Mouse (Mus musculus): ENCODE data around the gene Sp2. TPM values are rescaled to one million over a fixed set of nuclear protein-coding genes. Genes with fewer than 3 reads are reported as not detected.

Gene Sp2
- polyA plus RNA-seq, 2 experiments: 7.7 to 13.7 TPM

DNA sequence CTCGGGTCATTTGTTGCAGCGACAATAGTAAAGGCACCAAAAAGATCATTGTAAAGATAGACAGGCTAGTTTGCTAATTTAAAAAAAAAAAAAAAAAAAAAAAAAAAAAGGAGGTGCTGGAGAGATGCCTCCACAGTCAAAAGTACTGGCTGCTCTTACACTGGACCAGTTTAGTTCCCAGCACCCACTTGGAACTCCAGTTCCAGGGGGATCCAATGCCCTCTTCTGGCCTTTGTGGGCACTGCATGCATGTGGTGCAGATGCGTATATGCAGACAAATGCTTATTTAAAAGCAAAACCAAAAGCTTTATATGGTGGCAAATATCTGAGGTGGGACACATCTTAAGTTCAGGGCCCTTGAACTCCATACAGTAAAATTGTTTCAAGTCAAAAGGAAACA lies 32.0 kb downstream of the Sp2 start:
- peak overlapping the region; percentile 100 for H3K27ac ChIP-seq
- no peak for ATAC-seq (ENCODE audit: insufficient read depth)
- H3K4me2 ChIP-seq (ENCODE audit: low read depth): no peak overlapping the region
- H3K4me1 ChIP-seq (replicated peaks; ENCODE audit: control insufficient read depth in 2 of 2, insufficient read depth in 2 of 2, low read length in 1 of 2): peaks cover 54 to 59% of the 10 kb centered on the region in 2 experiments
- no peak for TF ChIP-seq EP300 (IDR thresholded peaks at IDR 0.05; ENCODE audit: low read depth)
- peak; percentile 76 for TF ChIP-seq CTCF (IDR thresholded peaks at IDR 0.05; ENCODE audit: low read depth)
- no peak overlapping the region for H3K4me3 ChIP-seq (ENCODE audit: insufficient read depth in 1 of 2, low read depth in 2 of 2, low read length in 2 of 2)
- DNase-seq (ENCODE audit: low read depth in 3 of 3, low spot score in 3 of 3): no peak
- H3K9me3 ChIP-seq (ENCODE audit: control insufficient read depth, low read length): no peaks in the 10 kb centered on the region; the same call in 1 of the 2 replicates
- H3K27me3 ChIP-seq (ENCODE audit: control insufficient read depth, insufficient read depth, low read length): no peaks in the 10 kb centered on the region
- no peak overlapping the region for H3K9ac ChIP-seq (replicated peaks)
- 94% methylated on average over 3 of the region's 3 CpGs for WGBS (ENCODE audit: insufficient replicate concordance)
- H3K36me3 ChIP-seq (replicated peaks; ENCODE audit: control insufficient read depth, insufficient read depth, low read depth): peaks cover 79% of the 10 kb centered on the region

DNA sequence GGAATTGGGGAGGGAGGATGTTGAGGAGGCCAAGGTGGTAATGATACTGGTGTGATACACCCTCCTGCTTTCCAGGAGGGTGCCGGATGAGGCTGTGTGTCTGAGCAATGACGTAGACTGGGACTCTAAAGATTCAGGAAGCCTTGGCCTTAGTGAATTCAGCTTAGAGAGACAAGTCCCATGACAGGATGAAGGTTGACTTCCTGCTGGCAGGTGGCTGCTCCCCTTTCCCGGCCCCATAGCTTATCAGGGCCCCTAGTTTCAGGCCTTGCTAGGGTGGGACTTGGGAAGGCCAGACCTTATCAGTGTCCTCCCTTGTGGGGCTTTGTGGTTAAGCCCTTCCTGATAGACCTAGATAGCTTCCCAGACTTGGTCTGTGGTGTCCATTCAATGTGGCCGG lies 34.9 kb downstream of the Sp2 start:
- ATAC-seq (ENCODE audit: insufficient read depth) (peak; percentile 74), DNase-seq (ENCODE audit: low read depth in 3 of 3, low spot score in 3 of 3) (peak; percentile 91 to 93 (median 92))
- 13% methylated on average over 4 of the region's 4 CpGs for whole genome bisulfite sequencing (ENCODE audit: insufficient replicate concordance)
- Histone ChIP-seq H3K9me3 (ENCODE audit: control insufficient read depth, low read length) (no peaks in the 10 kb centered on the region; the same call in 1 of the 2 replicates), H3K27me3 (ENCODE audit: control insufficient read depth, insufficient read depth, low read length) (no peaks in the 10 kb centered on the region), H3K9ac (replicated peaks) (peak overlapping the region; percentile 85), H3K4me3 (ENCODE audit: insufficient read depth in 1 of 2, low read depth in 2 of 2, low read length in 2 of 2) (peak overlapping the region; percentile 52 to 95), H3K27ac (peak overlapping the region; percentile 100), H3K4me1 (replicated peaks; ENCODE audit: control insufficient read depth in 2 of 2, insufficient read depth in 2 of 2, low read length in 1 of 2) (peaks cover 49 to 50% of the 10 kb centered on the region in 2 experiments), H3K4me2 (ENCODE audit: low read depth) (peak overlapping the region; percentile 70), H3K36me3 (replicated peaks; ENCODE audit: control insufficient read depth, insufficient read depth, low read depth) (peaks cover 54% of the 10 kb centered on the region)
- TF ChIP-seq EP300 (IDR thresholded peaks at IDR 0.05; ENCODE audit: low read depth) (peak; percentile 99), CTCF (IDR thresholded peaks at IDR 0.05; ENCODE audit: low read depth) (no peak)

DNA sequence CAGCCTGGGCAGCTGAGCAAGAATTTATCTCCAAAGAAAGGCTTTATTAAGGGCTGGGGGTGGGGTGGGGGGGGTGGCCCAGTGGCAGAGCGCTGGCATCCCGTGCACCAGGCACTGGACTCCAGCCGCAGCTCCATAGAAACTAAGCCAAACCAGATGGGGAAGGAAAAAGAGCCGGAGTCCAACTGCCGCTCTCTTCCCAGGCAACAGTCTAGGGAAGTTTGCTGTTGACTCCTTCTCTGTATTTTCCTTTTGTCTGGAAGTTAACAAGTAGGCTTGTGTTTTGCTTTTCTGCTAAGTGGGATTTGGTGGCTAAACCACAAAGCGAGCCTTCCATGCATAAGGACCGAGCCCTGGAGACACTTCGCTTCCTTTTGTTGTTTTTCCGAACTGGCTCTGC lies 36.3 kb downstream of the Sp2 start:
- H3K27ac ChIP-seq: peak overlapping the region; percentile 100
- WGBS (ENCODE audit: insufficient replicate concordance): 49% methylated on average over 9 of the region's 9 CpGs
- peaks cover 49% of the 10 kb centered on the region for H3K36me3 ChIP-seq (replicated peaks; ENCODE audit: control insufficient read depth, insufficient read depth, low read depth)
- peak overlapping the region; percentile 70 for H3K4me2 ChIP-seq (ENCODE audit: low read depth)
- H3K9ac ChIP-seq (replicated peaks): peak overlapping the region; percentile 85
- peak overlapping the region; percentile 69 to 95 for H3K4me3 ChIP-seq (ENCODE audit: insufficient read depth in 1 of 2, low read depth in 2 of 2, low read length in 2 of 2)
- no peaks in the 10 kb centered on the region; the same call in 1 of the 2 replicates for H3K9me3 ChIP-seq (ENCODE audit: control insufficient read depth, low read length)
- no peak for DNase-seq (ENCODE audit: low read depth in 3 of 3, low spot score in 3 of 3)
- H3K4me1 ChIP-seq (replicated peaks; ENCODE audit: control insufficient read depth in 2 of 2, insufficient read depth in 2 of 2, low read length in 1 of 2): peaks cover 49 to 54% of the 10 kb centered on the region in 2 experiments
- no peak for ATAC-seq (ENCODE audit: insufficient read depth)
- H3K27me3 ChIP-seq (ENCODE audit: control insufficient read depth, insufficient read depth, low read length): no peaks in the 10 kb centered on the region
- TF ChIP-seq EP300 (IDR thresholded peaks at IDR 0.05; ENCODE audit: low read depth) (no peak), CTCF (IDR thresholded peaks at IDR 0.05; ENCODE audit: low read depth) (no peak)

DNA sequence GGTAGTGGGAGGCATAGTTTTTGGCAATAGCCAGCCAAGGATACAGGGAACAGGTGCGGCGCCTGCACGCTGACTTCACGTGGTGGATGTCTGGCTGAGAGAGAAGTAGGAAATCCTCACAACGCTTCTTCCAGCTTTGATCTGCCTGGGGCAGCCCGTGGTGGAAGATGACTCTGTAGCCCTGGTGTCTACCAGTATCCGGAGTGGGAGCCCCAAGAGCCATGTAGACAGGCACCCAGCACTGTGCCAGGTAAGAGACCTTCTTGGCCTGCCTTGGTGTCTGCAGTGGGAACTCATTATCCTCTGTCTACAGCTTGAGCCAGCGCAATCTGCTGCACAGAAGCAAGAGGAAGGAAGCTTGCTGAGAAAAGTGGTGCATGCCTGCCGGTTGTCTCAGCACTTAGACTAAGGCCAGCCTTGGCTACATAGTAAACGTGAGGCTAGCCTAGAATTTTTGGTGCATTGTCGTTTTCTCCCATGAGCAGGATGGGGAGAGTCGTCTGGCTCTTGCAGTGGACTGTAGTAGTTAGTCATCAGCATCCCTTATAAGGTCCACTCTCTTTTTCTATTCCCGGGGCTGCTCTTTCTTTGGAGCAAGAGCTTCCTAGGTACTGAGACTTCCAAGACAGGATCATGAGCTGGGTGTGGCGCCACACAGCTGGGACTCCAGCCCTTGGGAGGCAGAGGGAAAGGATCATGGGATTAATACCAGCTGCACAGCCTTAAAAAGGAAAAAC lies 37.7 kb downstream of the Sp2 start:
- H3K9ac ChIP-seq (replicated peaks): peak overlapping the region; percentile 85
- 17% methylated on average over 14 of the region's 14 CpGs for WGBS (ENCODE audit: insufficient replicate concordance)
- no peak for ATAC-seq (ENCODE audit: insufficient read depth)
- H3K27ac ChIP-seq: peak overlapping the region; percentile 100
- H3K4me1 ChIP-seq (replicated peaks; ENCODE audit: control insufficient read depth in 2 of 2, insufficient read depth in 2 of 2, low read length in 1 of 2): peaks cover 52 to 60% of the 10 kb centered on the region in 2 experiments
- H3K27me3 ChIP-seq (ENCODE audit: control insufficient read depth, insufficient read depth, low read length): no peaks in the 10 kb centered on the region
- peak overlapping the region; percentile 87 to 95 for H3K4me3 ChIP-seq (ENCODE audit: insufficient read depth in 1 of 2, low read depth in 2 of 2, low read length in 2 of 2)
- peaks cover 49% of the 10 kb centered on the region for H3K36me3 ChIP-seq (replicated peaks; ENCODE audit: control insufficient read depth, insufficient read depth, low read depth)
- peak overlapping the region; percentile 70 for H3K4me2 ChIP-seq (ENCODE audit: low read depth)
- TF ChIP-seq EP300 (IDR thresholded peaks at IDR 0.05; ENCODE audit: low read depth): peak; percentile 31; the same call in 1 of the 2 replicates
- no peak for TF ChIP-seq CTCF (IDR thresholded peaks at IDR 0.05; ENCODE audit: low read depth)
- DNase-seq (ENCODE audit: low read depth in 3 of 3, low spot score in 3 of 3): no peak
- H3K9me3 ChIP-seq (ENCODE audit: control insufficient read depth, low read length): no peaks in the 10 kb centered on the region

DNA sequence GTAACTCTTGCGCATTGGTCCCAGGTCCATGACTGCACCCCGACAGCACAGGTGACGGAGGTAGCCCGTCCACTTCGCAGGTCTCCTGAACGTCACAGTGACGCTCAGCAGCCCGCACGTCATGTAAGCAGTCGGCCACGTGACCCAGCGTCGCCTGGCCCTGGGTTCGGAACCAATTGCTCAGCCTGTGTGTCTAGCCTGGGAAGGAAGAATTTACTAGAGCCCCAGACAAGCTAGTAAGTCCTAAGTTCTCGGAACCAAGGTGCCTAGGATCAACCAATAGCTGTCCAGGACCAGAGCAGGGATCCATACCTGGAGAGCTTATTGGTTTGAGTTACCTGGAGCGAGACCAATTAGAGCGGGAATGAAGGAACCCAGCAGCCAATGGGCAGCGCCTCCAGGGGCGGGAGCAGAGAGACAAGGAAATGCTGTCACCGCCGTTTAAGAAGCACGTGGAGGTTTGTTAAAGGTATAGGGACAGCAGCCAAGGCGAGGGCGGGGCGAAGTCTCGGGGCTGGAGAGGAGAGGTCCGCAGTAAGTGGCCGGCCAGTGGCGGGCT lies 38.9 kb downstream of the Sp2 start, which contains the start of gene Pnpo:
Gene Pnpo, minus strand, starts transcription at position 241 of the 559 bp plus-strand sequence.
- Histone ChIP-seq H3K9ac (replicated peaks) (peak within 1 kb of the TSS; percentile 99), H3K27ac (peak within 1 kb of the TSS; percentile 100), H3K9me3 (ENCODE audit: control insufficient read depth, low read length) (no peaks in the 10 kb centered on the region), H3K27me3 (ENCODE audit: control insufficient read depth, insufficient read depth, low read length) (no peaks in the 10 kb centered on the region), H3K4me1 (replicated peaks; ENCODE audit: control insufficient read depth in 2 of 2, insufficient read depth in 2 of 2, low read length in 1 of 2) (peaks cover 50 to 58% of the 10 kb centered on the region in 2 experiments), H3K4me3 (ENCODE audit: insufficient read depth in 1 of 2, low read depth in 2 of 2, low read length in 2 of 2) (peak within 1 kb of the TSS; percentile 87 to 95), H3K36me3 (replicated peaks; ENCODE audit: control insufficient read depth, insufficient read depth, low read depth) (peaks cover 49% of the 10 kb centered on the region), H3K4me2 (ENCODE audit: low read depth) (peak within 1 kb of the TSS; percentile 70)
- under 1% methylated on average over 29 of the region's 29 CpGs for WGBS (ENCODE audit: insufficient replicate concordance)
- no peak for TF ChIP-seq CTCF (IDR thresholded peaks at IDR 0.05; ENCODE audit: low read depth)
- peak; percentile 43 for TF ChIP-seq EP300 (IDR thresholded peaks at IDR 0.05; ENCODE audit: low read depth)
- ATAC-seq (ENCODE audit: insufficient read depth) (peak; percentile 82), DNase-seq (ENCODE audit: low read depth in 3 of 3, low spot score in 3 of 3) (peak; percentile 98 to 99 (median 99))

Measured in liver, embryonic 14.5 days (tissue).